Comparison of ENCODE assay signal across 28 mouse cellular contexts in genomic region chr3:69234525-69234924, GRCm38 (mm10). TPM values are rescaled to one million over a fixed set of nuclear protein-coding genes. Genes with fewer than 3 reads are reported as not detected.
DNase-seq lines count a peak whose midpoint lies in the region; ATAC-seq and TF ChIP-seq lines count a peak whose summit lies in the region.
"Had no signal": no experiment of that assay in that cellular context is flagged by ENCODE, and none has a peak within 500 bp of the region (broad histone marks: within the 10 kb centered on the region; RNA-seq: fewer than 3 reads in every experiment).

No protein-coding gene starts in this region.

- H3K4me1 ChIP-seq in E14TG2a.4 (replicated peaks; ENCODE audit: low read depth, low read length), result peaks cover 22% of the 10 kb centered on the region
- H3K4me1 ChIP-seq in stomach, embryonic 15.5 days, result no peaks in the 10 kb centered on the region
- H3K4me1 ChIP-seq in stomach, postnatal 0 days (replicated peaks; ENCODE audit: control insufficient read depth, insufficient read depth), result no peaks in the 10 kb centered on the region
- no peaks in the 10 kb centered on the region for H3K4me1 ChIP-seq in midbrain, embryonic 15.5 days
- H3K4me1 ChIP-seq: embryonic facial prominence, embryonic 10.5 days; embryonic facial prominence, embryonic 12.5 days; forebrain, embryonic 13.5 days; forebrain, embryonic 15.5 days had no signal

- WGBS in stomach, embryonic 15.5 days, result 83% methylated on average over 1 of the region's 1 CpGs
- WGBS in stomach, postnatal 0 days, result 63% methylated on average over 1 of the region's 1 CpGs
- 89% methylated on average over 1 of the region's 1 CpGs for WGBS in midbrain, embryonic 15.5 days

- no peak for TF ChIP-seq EP300 in stomach, postnatal 0 days (optimal IDR thresholded peaks at IDR 0.05)

- peak overlapping the region; percentile 14; the same call in 1 of the 2 replicates for H3K27ac ChIP-seq in stomach, embryonic 15.5 days
- peak overlapping the region; percentile 53 for H3K27ac ChIP-seq in stomach, postnatal 0 days (replicated peaks)
- H3K27ac ChIP-seq in midbrain, embryonic 15.5 days, result no peak overlapping the region
- H3K27ac ChIP-seq: embryonic facial prominence, embryonic 10.5 days; embryonic facial prominence, embryonic 12.5 days; forebrain, embryonic 13.5 days; forebrain, embryonic 15.5 days had no signal

- no peaks in the 10 kb centered on the region for H3K36me3 ChIP-seq in E14TG2a.4 (ENCODE audit: insufficient read depth, low read length)
- H3K36me3 ChIP-seq in stomach, embryonic 15.5 days, result no peaks in the 10 kb centered on the region
- no peaks in the 10 kb centered on the region for H3K36me3 ChIP-seq in stomach, postnatal 0 days (ENCODE audit: control insufficient read depth, insufficient read depth, low read length)
- H3K36me3 ChIP-seq in midbrain, embryonic 15.5 days (replicated peaks), result no peaks in the 10 kb centered on the region
- H3K36me3 ChIP-seq: embryonic facial prominence, embryonic 10.5 days; embryonic facial prominence, embryonic 12.5 days; forebrain, embryonic 15.5 days; G1E had no signal

- H3K4me3 ChIP-seq in E14TG2a.4 (replicated peaks; ENCODE audit: low read length), result 0 out of 2 replicates have a peak overlapping the region, but pooled peaks have one; percentile 20
- no peak overlapping the region for H3K4me3 ChIP-seq in stomach, embryonic 15.5 days (replicated peaks)
- no peak overlapping the region for H3K4me3 ChIP-seq in stomach, postnatal 0 days (ENCODE audit: low read depth, low read length)
- H3K4me3 ChIP-seq in midbrain, embryonic 15.5 days, result no peak overlapping the region
- H3K4me3 ChIP-seq: embryonic facial prominence, embryonic 10.5 days; embryonic facial prominence, embryonic 12.5 days; forebrain, embryonic 13.5 days; forebrain, embryonic 15.5 days had no signal

- intact Hi-C loops in left cerebral cortex, postnatal 10 days (cut with DNase I), result no loop called here

- TF ChIP-seq CTCF in E14TG2a.4 (conservative IDR thresholded peaks at IDR 0.05; ENCODE audit: low read length), result no peak
- TF ChIP-seq CTCF in stomach, postnatal 0 days (IDR thresholded peaks at IDR 0.05; ENCODE audit: low read depth), result no peak

- no peak for ATAC-seq in stomach, embryonic 15.5 days (ENCODE audit: insufficient read depth, low FRiP score, low read depth)
- ATAC-seq in stomach, postnatal 0 days (ENCODE audit: low FRiP score, low TSS enrichment), result peak; percentile 40; the same call in 1 of the 2 replicates
- ATAC-seq in midbrain, embryonic 15.5 days (replicated peaks), result no peak
- ATAC-seq: activated CD4-positive, CD25-positive, alpha-beta regulatory T cell, adult 4 months; forebrain, embryonic 13.5 days; forebrain, embryonic 15.5 days; forebrain, postnatal 0 days; Patski had no signal

- no peak overlapping the region for H3K4me2 ChIP-seq in stomach, embryonic 15.5 days
- H3K4me2 ChIP-seq in stomach, postnatal 0 days (replicated peaks; ENCODE audit: low read depth), result no peak overlapping the region
- no peak overlapping the region for H3K4me2 ChIP-seq in midbrain, embryonic 15.5 days
- H3K4me2 ChIP-seq: embryonic facial prominence, embryonic 12.5 days; forebrain, embryonic 13.5 days; forebrain, embryonic 15.5 days had no signal

- H3K9me3 ChIP-seq in E14TG2a.4 (ENCODE audit: low read length), result no peaks in the 10 kb centered on the region
- no peaks in the 10 kb centered on the region for H3K9me3 ChIP-seq in stomach, embryonic 15.5 days
- no peaks in the 10 kb centered on the region for H3K9me3 ChIP-seq in stomach, postnatal 0 days (ENCODE audit: control insufficient read depth, low read length)
- no peaks in the 10 kb centered on the region for H3K9me3 ChIP-seq in midbrain, embryonic 15.5 days
- H3K9me3 ChIP-seq: embryonic facial prominence, embryonic 10.5 days; embryonic facial prominence, embryonic 12.5 days; forebrain, embryonic 13.5 days; forebrain, embryonic 15.5 days; G1E had no signal

- DNase-seq in R1 (ENCODE audit: low read depth, low spot score), result peak; percentile 22
- DNase-seq in stomach, postnatal 0 days (ENCODE audit: low spot score), result no peak
- DNase-seq in left cerebral cortex, postnatal 10 days (ENCODE audit: extremely low spot score in 1 of 2, low spot score in 2 of 2), result no peak
- DNase-seq in frontal cortex, postnatal 25 days (ENCODE audit: low spot score in 2 of 2), result no peak
- DNase-seq: adrenal gland, adult 8-10 months; adrenal gland, postnatal 14 days; adrenal gland, postnatal 36 days; cerebellum, adult 18-20 months; cerebellum, adult 8-10 months; cerebellum, adult 9-11 months; cerebellum, postnatal 14 days; cerebellum, postnatal 36 days; forebrain, postnatal 0 days had no signal

- no peak overlapping the region for H3K9ac ChIP-seq in stomach, embryonic 15.5 days
- no peak overlapping the region for H3K9ac ChIP-seq in stomach, postnatal 0 days (ENCODE audit: low read length)
- H3K9ac ChIP-seq in midbrain, embryonic 15.5 days, result no peak overlapping the region
- H3K9ac ChIP-seq: embryonic facial prominence, embryonic 12.5 days; forebrain, embryonic 13.5 days; forebrain, embryonic 15.5 days; forebrain, postnatal 0 days had no signal

- H3K27me3 ChIP-seq in E14TG2a.4 (ENCODE audit: insufficient read depth, low read length), result no peaks in the 10 kb centered on the region
- H3K27me3 ChIP-seq in stomach, embryonic 15.5 days (replicated peaks), result no peaks in the 10 kb centered on the region
- H3K27me3 ChIP-seq in stomach, postnatal 0 days (ENCODE audit: control insufficient read depth, insufficient read depth, low read length), result no peaks in the 10 kb centered on the region
- H3K27me3 ChIP-seq in midbrain, embryonic 15.5 days (replicated peaks), result no peaks in the 10 kb centered on the region
- H3K27me3 ChIP-seq: embryonic facial prominence, embryonic 12.5 days; forebrain, embryonic 13.5 days; forebrain, embryonic 15.5 days had no signal

RNA-seq across cellular contexts. Expression of gene Arl14, which starts 12.3 kb away (rescaled TPM):
- polyA plus RNA-seq in stomach, embryonic 15.5 days (2015; fragmentation: Nextera tagmentation; extraction: Ambion mirVana), result 9.6 and 11.4 TPM in 2 replicates
- polyA plus RNA-seq in stomach, postnatal 0 days (2015; fragmentation: Nextera tagmentation; extraction: Ambion mirVana), result 31.5 and 39.8 TPM in 2 replicates
- not detected in 2 replicates for polyA plus RNA-seq in midbrain, embryonic 15.5 days (2015; fragmentation: Nextera tagmentation; extraction: Ambion mirVana)
- not detected for total RNA-seq in left cerebral cortex, postnatal 10 days (2021)
- total RNA-seq: adrenal gland, adult 18-20 months; adrenal gland, adult 8-10 months; adrenal gland, postnatal 14 days; adrenal gland, postnatal 36 days; common myeloid progenitor, adult 5-6 weeks; forebrain, postnatal 0 days; G1E had no signal
- polyA plus RNA-seq: activated CD4-positive, CD25-positive, alpha-beta regulatory T cell, adult 4 months; C2C12; embryonic facial prominence, embryonic 10.5 days; embryonic facial prominence, embryonic 12.5 days; embryonic facial prominence, embryonic 14.5 days; forebrain, embryonic 11.5 days; forebrain, embryonic 13.5 days; forebrain, embryonic 15.5 days; forebrain, postnatal 0 days; G1E; Patski had no signal

Comparison
In these comparisons a context has a peak if more than half of its experiments do, and no peak if none do; other contexts are left out.
1. RNA of gene Arl14, which starts 12.3 kb away (polyA plus RNA-seq): 31.5 to 39.8 TPM in stomach, postnatal 0 days and 9.6 to 11.4 TPM in stomach, embryonic 15.5 days; not detected in midbrain, embryonic 15.5 days; every median in the first group is over 10 times any median in the second.